Mouse (Mus musculus) spleen, postnatal 14 days (tissue): Measurements from ENCODE around the gene Alx1.

Experiments used
- DNase-seq, 2 experiments: peaks; one replicate each; pipeline ENCODE4 v3.0.0; 2021 to 2022; ENCODE audit warnings: low spot score in 2 of 2

Alx1 gene

DNA sequence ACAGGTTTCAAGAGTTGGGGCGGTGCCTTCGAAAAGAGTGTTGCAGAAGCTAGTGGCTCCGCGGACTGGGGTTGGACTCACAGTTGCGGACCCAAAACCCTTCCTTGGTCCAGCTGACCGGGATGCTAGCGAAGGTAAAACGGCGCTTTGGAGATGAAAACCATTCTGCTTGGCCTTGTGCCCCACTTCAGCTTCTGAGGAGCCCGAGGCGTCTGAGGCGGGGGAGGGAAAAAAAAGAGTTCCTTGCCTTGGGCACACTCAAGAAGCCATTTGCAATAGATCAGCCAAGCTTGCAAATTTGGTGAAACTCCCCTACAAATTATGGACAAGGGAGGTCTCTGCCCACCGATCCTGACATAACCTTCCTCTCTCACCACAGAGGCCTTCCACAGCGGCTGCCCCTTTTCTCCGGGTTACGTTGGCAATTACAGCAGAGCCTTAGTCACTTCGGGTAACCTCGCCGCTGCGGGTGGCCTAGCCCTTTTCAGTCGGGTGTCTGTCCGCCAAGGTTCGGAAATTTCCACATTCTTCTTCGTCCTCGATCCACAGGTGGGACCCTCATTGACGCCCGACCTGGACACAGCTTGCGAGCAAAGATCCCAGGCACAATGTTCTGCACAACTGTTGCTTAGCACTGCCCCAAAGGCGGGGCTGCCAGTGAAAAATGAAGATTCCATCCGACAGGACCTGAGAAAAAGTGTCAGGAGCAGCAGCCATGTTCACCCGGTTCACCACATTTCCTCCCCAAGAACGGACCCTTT, at the start of gene Alx1:
TSS of gene Alx1 (minus strand) at position 486 of the 761 bp plus-strand sequence.
- DNase-seq: no peak

DNA sequence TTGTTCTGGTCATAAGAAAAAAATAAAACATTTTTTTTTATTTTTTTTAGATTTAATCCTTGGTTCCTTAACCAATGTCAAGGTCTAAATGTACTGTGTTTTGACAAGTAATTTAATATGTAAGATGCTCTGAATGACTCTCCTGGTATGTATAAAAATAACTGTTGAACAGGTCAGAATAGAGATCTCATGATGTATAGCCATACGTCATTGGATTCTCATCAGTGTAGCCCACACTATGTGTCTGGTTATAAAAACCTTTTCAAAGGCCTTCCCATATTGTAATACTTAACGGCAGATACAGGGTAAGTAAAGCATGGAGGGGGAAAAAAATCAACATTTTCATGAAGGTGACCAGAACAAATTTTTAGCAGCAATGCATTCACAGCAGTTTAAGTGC, 19.6 kb upstream of the Alx1 start:
- no peak for DNase-seq

DNA sequence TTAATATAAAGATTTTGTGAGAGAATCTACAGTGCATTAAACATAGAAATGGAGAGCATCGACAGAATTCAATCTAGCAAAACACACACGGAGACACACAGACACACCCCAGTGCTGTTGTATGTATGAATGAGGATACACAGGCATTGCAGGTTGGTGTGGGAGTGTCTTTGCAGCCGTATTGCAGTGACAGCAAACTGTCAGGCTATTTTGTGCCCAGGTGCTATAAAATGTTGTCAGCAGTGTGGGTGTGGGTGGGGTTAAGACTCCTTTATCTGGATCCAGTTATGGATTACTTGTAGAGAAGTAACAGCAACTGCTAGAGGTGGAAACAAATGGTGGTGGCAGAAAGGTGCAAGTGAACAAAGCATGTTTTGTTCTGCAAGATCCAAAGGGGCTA, 16.6 kb upstream of the Alx1 start:
- DNase-seq: no peak

DNA sequence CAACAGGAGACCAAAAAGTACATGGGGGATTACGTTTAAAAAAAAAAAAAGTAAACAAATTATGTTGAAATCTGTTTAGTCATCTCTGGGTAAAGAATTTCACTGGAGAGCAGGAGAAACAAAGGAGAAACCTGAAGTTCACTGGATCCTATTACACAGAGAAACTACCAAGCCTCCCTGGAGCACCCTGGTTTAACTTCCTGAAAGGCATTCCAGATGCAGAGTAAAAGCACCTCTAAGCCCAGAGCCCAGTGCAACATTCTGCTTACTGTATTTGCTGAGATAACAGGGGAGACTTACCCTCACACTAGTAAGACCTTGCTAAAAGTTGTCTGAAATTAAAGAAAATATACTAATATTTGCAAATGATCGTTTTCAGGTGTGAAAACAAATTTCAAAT, 15.0 kb upstream of the Alx1 start:
- DNase-seq: no peak

DNA sequence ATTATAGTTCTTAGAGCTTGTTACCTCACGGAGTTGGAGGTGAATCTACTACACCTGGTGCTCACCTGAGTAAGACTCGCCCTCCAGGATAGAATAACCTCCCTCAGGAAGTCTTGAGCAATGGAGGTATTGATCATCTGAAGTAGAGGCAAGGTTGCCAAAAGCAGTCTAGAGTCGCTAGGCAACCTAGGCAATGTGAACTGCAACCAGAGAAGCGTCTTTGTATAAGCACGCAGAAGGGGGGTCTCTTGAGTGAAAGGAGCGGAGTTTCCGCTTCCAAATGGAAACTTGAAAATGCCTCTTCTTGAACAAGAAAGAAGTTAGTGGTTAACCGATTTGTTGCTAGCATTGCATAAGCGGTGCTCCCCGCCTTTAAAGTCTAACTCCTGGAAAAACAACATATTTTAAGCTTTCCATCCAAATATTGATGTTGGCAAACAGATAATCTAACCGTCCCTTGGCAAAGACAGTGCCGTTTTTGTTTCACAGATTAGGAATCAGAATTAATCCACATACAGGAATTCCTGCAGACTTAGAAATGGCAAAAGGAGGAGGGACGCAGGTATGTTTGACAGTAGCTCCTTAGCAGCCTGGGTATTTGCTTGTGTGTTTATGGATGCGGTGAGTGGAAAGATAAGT, 5.1 kb upstream of the Alx1 start:
- DNase-seq: no peak

DNA sequence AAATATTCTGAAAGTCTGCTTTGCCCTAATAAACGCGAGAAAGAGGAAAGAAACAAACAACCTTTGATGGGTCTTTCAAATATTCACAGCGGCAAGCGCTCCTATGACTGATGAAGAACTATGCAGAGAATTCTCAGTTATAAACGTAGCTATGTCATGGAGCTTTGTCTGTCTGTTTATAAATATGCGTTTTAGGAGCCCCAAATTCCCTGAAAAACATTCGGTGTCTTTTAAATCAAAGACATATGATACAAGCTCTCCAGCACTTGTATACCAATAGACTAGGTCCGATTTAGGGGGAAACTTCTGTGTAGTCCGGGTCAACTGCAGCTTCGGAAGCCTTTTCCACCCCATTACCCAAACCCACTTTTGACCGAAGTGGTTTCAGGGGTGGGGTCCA, 916 bp upstream of the Alx1 start:
- no peak for DNase-seq

DNA sequence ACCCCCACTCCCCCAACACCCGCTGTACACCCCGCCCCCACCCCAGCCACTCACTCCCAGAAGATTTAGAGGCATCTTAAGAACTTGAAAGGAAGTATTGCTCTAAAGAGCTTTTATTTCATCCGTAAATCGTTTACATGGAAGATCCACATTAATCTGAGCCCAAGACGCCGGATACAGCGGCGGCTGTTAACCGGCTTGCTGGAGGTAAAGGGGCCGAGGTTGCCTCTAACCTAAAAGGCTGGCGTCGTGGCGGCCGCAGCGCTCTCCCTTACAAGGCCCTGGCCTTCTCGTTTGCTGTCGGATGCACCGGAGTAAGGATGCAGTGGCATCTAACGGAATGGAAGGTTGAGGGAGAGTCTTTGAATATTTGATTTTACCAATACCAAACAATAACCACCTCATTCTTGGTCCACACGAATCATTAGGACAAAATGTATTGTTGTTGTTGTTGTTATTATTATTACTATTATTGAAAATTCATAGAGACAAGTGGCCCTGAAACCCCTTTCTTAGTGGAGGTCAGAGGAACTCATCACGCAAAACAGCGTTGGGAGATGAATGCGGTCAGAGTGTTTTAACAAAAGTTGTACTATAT, 784 bp downstream of the Alx1 start:
- DNase-seq: no peak

DNA sequence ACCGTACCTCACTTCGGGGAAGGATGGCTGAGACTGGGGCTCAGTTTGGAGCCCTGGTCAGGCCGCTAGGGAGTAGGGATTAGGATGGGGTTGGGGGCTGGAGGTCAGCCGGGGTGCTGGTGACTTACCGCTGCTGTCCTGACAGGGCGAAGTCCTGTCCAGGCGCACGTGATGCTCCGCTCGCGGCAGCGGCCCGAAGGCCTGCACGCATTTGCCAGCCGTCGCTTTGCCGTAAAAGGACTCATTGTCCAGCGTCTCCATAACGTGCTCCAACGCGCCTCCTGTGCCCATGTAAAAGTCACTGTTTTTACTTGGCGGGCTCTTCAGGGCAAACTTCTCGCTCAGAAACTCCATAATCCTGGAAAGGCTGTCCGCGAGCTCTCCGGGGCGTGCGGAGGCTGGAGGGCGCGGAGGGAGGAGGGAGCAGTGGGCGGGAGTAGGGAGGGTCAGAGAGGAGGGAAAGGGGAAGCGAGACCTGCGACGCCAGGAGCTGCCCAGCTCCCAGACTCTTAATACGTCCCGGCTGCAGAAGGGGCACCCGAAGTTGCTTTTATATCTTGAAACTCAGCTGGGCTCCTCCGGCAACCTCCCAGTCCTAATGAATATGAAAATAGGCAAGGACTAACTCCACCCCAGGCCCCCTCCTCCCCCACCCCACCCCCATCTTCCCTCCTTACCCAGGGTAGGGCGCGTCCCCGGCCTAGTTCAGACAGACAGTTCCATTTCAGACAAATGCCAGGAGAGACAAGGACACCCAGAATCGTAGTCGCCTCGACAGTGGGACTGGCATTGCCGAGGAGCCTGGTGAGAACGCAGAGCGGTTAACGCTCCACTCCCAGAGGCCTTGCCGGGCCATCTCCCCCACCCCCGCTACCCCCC, 1.5 kb downstream of the Alx1 start:
- DNase-seq: no peak

DNA sequence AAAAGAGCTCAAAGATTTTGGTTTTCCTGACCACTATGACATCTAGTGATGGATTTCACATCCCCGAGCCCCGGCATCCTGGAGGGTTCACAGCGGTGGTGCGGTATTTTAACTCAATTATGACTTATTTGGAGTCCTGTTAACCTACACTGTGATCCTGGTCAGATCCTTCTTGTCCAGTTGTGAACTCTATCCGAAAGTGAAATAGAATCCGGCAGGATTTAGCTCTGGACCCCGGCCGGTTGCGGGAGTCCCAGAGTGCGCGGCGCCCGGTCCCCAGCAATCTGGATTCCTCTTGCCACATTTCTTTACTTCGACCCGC, 2.1 kb downstream of the Alx1 start:
- no peak for DNase-seq

DNA sequence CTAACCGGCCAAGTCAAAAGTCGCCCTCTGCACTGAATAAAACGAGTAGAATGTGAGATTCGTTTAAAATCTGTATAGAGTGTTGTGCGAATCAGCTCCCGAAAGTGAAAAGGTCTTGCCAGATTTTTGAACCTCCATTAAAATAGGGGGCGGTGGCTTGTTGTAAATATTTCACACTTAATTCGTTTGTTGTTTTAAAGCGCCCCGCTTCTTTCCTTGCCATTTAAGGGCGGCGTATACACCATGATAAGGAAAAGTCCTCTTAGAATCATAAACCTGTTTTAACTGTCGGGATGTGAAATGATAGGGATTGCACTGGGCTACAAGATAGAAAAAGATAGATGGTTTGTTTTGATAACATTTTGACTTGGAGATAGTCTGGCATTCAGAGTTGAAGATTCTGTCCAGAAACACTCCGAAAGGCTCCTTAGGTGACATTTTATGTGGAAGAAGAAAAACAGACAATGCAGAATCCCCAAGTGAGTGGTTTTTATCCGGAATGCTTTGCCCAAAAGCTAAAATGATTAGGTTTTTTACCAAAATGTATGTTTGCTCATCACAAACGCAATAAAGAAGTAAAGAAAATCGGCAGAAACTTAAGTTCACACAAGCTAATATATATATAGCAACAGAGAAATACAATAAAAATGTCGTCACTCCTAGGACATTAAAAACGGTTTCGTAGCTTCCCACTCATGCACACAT, 2.6 kb downstream of the Alx1 start:
- DNase-seq: no peak

DNA sequence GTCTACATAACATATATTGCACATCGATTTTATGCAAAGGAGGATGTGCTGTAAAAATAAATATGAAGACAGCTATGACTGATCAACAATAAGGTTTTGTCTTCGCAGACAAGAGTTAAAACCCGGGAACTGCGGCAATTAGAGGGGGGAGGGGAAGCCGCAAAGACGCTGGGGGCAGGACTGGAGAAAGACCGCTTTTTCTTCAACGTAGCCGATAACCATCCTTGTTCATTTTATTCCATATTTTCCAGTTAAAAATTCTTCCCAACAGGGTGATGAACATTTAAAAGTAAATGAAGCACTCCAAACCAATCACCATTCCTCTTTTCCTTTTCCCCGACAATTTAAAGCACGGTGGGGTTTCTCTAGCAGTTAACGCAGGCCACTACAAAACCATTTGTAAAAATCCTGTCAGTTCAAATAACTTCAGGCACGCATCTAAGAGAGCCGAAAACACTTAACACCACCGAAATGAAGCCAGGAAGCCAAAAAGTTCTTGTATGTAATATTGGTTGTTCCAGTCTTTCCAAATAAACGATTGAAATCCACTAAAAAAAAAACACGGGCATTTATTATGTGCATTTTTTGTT, 3.3 kb downstream of the Alx1 start:
- no peak for DNase-seq

DNA sequence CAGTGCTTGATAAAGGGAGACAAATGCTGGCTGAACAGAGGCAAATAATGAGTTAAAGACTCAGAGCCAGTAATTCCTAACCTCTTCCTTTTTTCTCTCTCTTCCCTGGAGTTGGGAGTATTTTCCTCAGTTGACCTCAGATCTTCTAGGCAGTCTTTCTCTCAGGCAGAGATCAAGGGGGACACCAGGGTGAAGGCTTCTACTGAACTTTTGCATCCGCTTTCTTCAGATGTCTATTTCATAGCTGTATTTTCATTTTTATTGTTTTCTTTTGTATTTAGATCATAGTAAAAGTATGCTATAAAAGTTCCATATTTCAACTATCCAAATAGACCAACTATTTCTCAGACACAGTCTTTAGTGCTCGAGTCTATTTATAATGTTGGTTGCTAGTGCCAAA, 27.5 kb downstream of the Alx1 start:
- no peak for DNase-seq

DNA sequence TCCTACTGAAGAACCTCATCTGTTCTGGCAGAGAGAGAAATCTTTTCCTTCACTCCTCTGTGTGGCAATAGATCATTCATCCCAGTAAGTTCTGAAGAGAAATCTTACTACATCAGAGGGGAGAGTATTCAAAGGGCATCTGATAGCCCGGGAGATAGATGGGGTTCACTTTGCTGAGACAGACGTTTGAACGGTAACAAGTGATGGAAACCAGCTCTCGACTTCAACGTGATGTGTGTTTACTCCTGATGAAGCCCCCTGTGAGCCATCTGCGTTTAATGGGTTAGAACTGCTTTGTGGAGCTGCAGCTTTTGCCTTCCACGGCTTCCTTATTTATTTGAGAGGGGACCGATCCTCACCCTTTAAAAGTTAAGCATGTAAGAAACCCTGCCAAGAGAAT, 29.1 kb downstream of the Alx1 start:
- no peak for DNase-seq

DNA sequence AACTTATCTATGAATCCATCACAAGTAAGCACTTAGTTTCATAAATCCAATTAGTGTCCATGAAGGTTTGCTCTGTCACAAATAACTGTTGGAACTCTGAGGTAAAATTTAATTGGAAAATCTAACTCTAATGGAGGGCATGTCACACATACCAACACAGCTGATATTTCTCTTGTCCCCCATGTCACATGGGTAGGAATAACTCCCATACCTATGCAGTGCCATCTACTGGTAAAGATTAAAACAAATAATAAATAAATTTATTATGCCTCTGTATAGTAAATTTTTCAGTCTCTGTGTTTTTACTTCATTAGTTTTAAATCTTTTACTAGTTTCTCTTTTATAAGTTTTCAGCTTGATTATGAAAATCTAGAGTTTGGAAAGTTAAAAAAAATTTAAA, 30.4 kb downstream of the Alx1 start:
- DNase-seq: no peak

DNA sequence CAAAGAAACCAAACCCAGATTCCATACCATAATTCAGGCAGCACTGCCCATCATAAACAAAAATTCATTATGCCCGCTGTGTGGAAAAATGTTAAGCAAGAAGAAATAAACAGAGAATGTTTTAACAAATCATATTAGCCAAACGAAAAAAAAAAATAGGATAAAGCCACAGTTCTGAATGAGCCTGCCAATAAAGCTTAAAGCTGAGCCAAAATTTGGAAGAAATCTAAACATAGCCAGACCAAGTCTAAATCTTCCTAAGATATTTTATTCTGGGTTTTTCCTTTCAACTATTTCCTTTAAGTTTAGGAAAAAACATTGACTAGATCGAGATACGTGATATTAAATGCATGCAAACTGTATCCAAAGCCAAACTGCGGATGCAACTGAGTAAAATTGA, 54.9 kb downstream of the Alx1 start:
- DNase-seq: no peak

DNA sequence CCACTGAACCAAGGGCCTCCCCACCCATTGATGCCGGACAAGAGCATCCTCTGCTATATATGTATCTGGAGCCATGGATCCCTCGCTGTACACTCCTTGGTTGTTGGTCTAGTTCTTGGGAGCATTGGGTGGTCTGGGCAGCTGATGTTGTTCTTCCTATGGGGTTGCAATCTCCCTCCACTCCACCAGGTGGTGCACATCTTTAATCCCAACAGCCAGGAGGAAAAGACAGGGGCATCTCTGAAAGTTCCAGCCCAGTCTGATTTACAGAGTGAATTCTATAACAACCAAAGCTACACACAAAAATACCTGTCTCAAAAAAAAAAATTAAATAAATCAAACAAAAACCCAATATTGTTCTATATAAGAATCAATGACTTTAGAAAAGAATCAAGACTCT, 70.4 kb downstream of the Alx1 start:
- no peak for DNase-seq
